Mouse (Mus musculus): ENCODE measurements around the gene Zbtb16.

Gene Zbtb16

GRCm38 (mm10) chr9:48824533-48825130, 11.4 kb downstream of the Zbtb16 start:
- DNase-seq (ENCODE audit: low read depth) = no peak

- no peak for DNase-seq (ENCODE audit: low read depth)
Measured at GRCm38 (mm10) chr9:48823851-48824250, 12.2 kb downstream of the Zbtb16 start.

GRCm38 (mm10) chr9:48823319-48823705, 12.7 kb downstream of the Zbtb16 start:
- DNase-seq (ENCODE audit: low read depth) = no peak

DNA sequence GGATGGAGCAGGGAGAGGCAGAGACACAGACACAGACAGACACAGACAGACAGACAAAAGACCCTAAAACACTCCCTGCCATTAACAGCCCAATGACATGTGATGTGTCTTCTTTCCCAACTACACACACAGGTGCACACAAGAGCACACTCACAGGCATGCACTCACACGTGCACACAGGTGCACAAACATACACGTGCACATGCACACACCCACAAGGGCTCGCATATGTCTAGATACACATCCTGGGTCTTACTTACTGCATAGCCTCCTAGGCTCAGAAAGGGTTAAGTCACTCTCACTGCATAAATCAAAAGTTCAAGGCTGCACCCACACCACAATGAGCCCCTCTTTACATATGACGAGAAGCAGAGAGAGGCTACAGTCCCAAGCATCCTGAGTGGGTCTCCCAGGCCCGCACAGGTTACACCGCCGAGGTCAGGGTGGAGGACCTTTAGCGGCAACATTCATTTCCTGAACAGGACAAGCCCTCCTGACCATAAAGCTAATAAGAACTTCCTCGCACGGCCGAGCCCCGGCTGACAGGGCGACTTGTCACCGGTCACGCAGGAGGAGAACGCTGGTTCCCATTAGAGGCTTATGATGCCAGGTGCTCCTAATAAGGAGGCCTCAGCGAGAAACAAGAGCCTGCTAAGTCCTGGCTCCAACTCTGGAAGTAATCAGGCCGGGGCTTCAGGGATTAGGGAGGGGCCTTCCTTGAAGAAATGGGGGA, 13.3 kb downstream of the Zbtb16 start:
- DNase-seq (ENCODE audit: low read depth) = no peak

- no peak for DNase-seq (ENCODE audit: low read depth)
Measured at GRCm38 (mm10) chr9:48821916-48822585, 14.0 kb downstream of the Zbtb16 start.

GRCm38 (mm10) chr9:48821431-48821830, 14.6 kb downstream of the Zbtb16 start:
- no peak for DNase-seq (ENCODE audit: low read depth)

DNA sequence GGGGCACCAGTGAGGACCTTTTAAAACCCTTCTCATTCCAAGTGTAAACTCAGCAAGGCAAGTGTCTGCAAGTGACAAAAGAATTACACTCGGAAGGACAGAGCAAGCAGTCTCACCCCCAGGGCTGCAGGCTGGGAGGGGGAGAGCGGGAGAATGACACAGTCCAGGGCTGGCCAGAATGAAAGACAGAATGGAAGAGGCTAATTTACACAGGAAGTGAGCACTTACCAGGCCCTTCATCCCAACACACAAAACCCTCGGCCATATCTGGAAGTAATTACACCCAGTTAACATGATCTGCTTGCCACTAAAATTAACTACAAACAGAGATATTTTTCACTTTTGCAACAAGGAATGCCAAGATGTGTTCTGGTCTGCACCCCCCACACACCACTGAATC, 15.2 kb downstream of the Zbtb16 start:
- no peak for DNase-seq (ENCODE audit: low read depth)

DNA sequence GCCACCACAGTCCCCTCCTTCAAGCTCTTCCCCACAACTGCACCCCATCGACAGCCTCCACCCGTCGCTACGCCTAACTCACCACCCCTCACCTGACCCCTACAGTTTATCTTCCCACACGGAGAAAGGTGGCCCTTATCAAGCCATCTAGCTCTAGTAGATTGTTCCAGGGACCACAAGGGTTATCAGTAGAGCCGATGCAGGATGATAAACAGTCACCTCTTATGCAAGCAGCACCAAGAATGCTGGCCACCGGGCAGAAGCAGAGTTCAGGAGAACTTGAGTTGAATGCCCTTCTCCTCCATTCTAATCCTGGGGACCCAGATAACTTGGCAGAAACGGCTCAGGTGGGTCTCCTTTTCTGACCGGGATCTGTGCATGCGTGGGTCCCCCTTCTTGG, 16.3 kb downstream of the Zbtb16 start:
- no peak for DNase-seq (ENCODE audit: low read depth)

GRCm38 (mm10) chr9:48819137-48819536, 16.9 kb downstream of the Zbtb16 start:
- no peak for DNase-seq (ENCODE audit: low read depth)

GRCm38 (mm10) chr9:48817907-48818306, 18.1 kb downstream of the Zbtb16 start:
- DNase-seq (ENCODE audit: low read depth) = no peak

DNA sequence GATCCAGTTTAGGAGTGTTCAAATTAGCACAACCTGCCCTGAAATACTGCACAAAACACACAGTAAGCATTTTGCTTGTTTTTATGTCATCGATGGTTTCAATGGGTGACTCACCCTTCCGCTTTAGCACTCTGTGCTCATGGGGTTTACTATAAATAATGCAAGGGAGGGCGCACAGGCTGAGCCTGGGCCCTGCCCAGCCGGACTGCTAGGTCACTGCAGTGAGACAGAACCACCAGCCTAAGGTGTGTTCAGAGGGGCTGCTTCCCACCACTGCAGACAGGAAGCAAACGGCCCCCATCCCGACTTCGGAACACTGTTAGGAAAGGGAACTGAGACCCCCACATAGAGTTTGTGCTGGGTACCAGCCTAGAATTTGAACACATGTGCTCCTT, 18.6 kb downstream of the Zbtb16 start:
- DNase-seq (ENCODE audit: low read depth) = peak; percentile 37

DNA sequence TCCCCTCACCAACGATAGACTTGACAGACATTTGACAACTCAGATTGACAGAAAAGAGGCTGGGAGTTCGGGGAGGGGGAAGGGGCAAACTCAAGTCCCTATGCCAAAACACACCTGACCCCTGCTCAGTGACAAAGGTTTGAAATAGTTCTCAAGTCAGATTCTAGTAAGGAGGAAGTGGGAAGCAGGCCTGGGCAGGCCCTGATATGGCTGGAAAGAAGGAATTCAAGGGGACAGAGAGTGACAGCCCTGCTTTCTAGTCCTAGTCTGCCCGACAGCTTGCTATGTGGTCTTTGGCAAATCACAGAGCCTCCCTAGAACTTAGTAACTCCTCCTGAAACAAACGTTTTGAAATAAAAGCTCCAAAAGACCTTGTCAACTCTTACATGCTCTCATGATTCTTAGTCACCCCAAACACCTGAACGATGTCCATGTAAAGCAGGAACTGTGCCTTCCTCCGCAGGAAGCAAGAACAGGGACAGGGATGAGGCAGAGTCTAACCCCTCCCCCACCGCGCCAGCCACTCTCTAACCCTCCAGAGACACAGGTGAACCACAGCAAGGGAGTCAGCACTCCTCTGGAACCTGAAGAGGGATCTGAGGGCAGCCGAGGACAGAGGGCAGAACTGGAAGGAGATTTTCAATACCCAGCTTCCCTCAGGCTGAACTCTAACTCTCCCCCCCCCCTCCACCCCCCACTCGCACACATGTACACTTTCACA, 19.2 kb downstream of the Zbtb16 start:
- DNase-seq (ENCODE audit: low read depth) = no peak

DNA sequence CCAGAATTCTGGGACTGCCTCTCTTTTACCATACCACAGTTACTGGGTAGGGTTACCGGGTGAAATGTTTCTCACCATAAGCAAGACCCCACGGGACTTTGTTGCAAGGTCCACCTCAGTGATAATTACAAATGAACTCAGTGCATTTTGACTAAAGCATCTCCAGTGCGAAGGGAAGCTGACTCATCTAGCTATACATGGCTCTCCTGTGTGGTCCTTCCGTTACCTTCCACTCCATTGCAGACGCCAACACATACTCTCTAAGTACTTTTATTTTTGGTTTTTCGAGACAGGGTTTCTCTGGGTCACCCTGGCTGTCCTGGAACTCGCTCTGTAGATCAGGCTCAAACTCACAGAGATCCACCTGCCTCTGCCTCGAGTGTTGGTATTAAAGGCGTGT, 19.9 kb downstream of the Zbtb16 start:
- DNase-seq (ENCODE audit: low read depth) = no peak

GRCm38 (mm10) chr9:48814881-48815495, 21.0 kb downstream of the Zbtb16 start:
- no peak for DNase-seq (ENCODE audit: low read depth)

- no peak for DNase-seq (ENCODE audit: low read depth)
Measured at GRCm38 (mm10) chr9:48813960-48814880, 21.8 kb downstream of the Zbtb16 start.

DNA sequence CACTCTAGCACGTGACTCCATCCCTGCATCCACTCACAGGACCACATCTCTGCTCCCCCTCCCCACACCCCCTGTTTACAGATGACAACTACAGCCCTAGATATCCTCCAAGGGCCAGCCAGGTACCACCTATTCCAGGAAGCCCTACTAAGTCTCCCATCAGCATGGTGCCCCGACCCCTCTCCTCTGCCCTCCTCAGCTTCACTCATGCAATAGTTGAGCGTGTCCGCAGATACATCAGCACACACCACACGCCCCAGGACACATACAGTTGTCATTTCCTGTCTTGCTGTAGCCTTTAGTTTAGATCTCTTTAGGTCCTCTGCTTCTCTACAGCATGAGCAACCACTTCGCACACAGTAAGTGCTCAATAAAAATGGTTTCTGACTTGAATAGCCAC, 23.7 kb downstream of the Zbtb16 start:
- no peak for DNase-seq (ENCODE audit: low read depth)

GRCm38 (mm10) chr9:48806591-48806990, 29.4 kb downstream of the Zbtb16 start:
- no peak for DNase-seq (ENCODE audit: low read depth)

DNA sequence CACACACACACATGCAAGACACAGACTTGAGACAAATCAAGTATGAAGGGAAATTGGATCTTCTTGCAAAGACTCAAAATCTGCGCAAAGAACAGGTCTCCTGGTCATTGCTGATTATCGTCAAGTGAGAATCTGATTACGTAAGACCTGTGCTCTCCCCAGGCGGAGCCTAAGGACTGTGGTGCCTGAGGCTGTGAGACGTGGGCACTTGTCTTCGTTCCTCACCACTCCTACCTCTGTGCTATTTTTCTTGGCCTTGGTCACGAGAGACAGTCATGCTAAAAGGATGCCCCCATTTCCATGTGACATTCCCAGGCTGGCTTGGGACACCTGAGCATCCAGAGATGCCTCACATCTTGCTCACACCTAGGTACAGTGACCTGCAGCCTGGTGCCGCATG, 30.2 kb downstream of the Zbtb16 start:
- no peak for DNase-seq (ENCODE audit: low read depth)

- DNase-seq (ENCODE audit: low read depth) = no peak
Measured at GRCm38 (mm10) chr9:48804509-48804908, 31.5 kb downstream of the Zbtb16 start.

- no peak for DNase-seq (ENCODE audit: low read depth)
Measured at GRCm38 (mm10) chr9:48803460-48804240, 32.4 kb downstream of the Zbtb16 start.
